Mouse (Mus musculus) liver, embryonic 14.5 days (tissue): Measurements from ENCODE around the gene Lekr1. TPM values are rescaled to one million over a fixed set of nuclear protein-coding genes. Genes with fewer than 3 reads are reported as not detected.

ENCODE experiments used
- ATAC-seq: fragments of 200-750 bp; cut with Nextera tagmentation; 2 replicates; pipeline ENCODE4 v1.8.0; 2017; ENCODE audit warnings: moderate number of reproducible peaks, mild to moderate bottlenecking, moderate library complexity; ENCODE audit not compliant: insufficient read depth
- DNase-seq, 3 experiments: peaks; one replicate each; pipeline ENCODE4 v3.0.0-alpha.2; 2012 to 2013; ENCODE audit warnings: low read depth in 3 of 3, low spot score in 3 of 3
- H3K27ac ChIP-seq: fragments of 300-500 bp; sonication (generic); 2 replicates; pipeline ENCODE4 v1.5.1; 2014; ENCODE audit warnings: moderate library complexity, mild to moderate bottlenecking, control low read depth, inconsistent platforms
- H3K27me3 ChIP-seq: fragments of 300-500 bp; sonication (generic); 2 replicates; pipeline ENCODE4 v1.6.1; 2014; ENCODE audit warnings: mild to moderate bottlenecking, low read length, moderate library complexity; ENCODE audit not compliant: control insufficient read depth, insufficient read depth
- H3K36me3 ChIP-seq: fragments of 300-500 bp; sonication (generic); replicated peaks from 2 replicates; pipeline ENCODE4 v1.6.1; 2014; ENCODE audit warnings: low read depth; ENCODE audit not compliant: control insufficient read depth, insufficient read depth
- H3K4me1 ChIP-seq, 2 experiments: fragments of 200-500 bp in 1 of 2; fragments of 300-500 bp in 1 of 2; sonication (generic) in 1 of 2; replicated peaks; 2 replicates each; pipeline ENCODE4 v1.6.1; 2012 to 2014; ENCODE audit warnings: antibody characterized with exemption in 1 of 2, inconsistent platforms in 1 of 2, low read length in 1 of 2; ENCODE audit not compliant: control insufficient read depth in 2 of 2, insufficient read depth in 2 of 2
- H3K4me2 ChIP-seq: fragments of 300-500 bp; sonication (generic); 2 replicates; pipeline ENCODE4 v1.6.1; 2014; ENCODE audit warnings: low read depth, mild to moderate bottlenecking, control low read depth, moderate library complexity
- H3K4me3 ChIP-seq, 2 experiments: fragments of 200-500 bp in 1 of 2; fragments of 300-500 bp in 1 of 2; sonication (generic) in 1 of 2; 2 replicates each; pipeline ENCODE4 v1.5.1; 2012 to 2014; ENCODE audit warnings: low read depth in 2 of 2, low read length in 2 of 2, mild to moderate bottlenecking in 2 of 2, control low read depth in 1 of 2, inconsistent platforms in 1 of 2, moderate library complexity in 1 of 2; ENCODE audit not compliant: insufficient read depth in 1 of 2
- H3K9ac ChIP-seq: fragments of 300-500 bp; sonication (generic); replicated peaks from 2 replicates; pipeline ENCODE4 v1.6.1; 2014; ENCODE audit warnings: mild to moderate bottlenecking, control low read depth, moderate library complexity
- H3K9me3 ChIP-seq: fragments of 300-500 bp; sonication (generic); 2 replicates; pipeline ENCODE4 v1.6.1; 2016; ENCODE audit warnings: low read length, mixed read lengths; ENCODE audit not compliant: control insufficient read depth
- CTCF ChIP-seq: IDR thresholded peaks from 2 replicates; pipeline ENCODE4 v1.5.1; 2016; ENCODE audit warnings: antibody characterized with exemption, low read depth, control low read depth
- EP300 ChIP-seq: IDR thresholded peaks from 2 replicates; pipeline ENCODE4 v1.6.1; 2016; ENCODE audit warnings: antibody characterized with exemption, low read depth
- WGBS: fragments of 180-500 bp; shearing (Covaris S2); extraction: QIAGEN DNeasy Blood & Tissue Kit; methylation state at CpG from one replicate; pipeline ENCODE4 v1.1.7; 2014; ENCODE audit not compliant: insufficient replicate concordance; 5-methylcytosine and 5-hydroxymethylcytosine counted together
- polyA plus RNA-seq, 2 experiments: library from polyadenylated mRNA; depleted of rRNA in 1 of 2; stranded (reverse) in 1 of 2; unstranded in 1 of 2; fragments of >200 nt; fragmentation: Nextera tagmentation in 1 of 2; extraction: Ambion mirVana in 1 of 2; gene quantifications; 2 replicates each; pipeline versions ENCODE4 v1.2.1 to v1.2.3; 2012 to 2014

Gene Lekr1
- polyA plus RNA-seq, 2 experiments: 0.48 to 0.96 TPM

DNA sequence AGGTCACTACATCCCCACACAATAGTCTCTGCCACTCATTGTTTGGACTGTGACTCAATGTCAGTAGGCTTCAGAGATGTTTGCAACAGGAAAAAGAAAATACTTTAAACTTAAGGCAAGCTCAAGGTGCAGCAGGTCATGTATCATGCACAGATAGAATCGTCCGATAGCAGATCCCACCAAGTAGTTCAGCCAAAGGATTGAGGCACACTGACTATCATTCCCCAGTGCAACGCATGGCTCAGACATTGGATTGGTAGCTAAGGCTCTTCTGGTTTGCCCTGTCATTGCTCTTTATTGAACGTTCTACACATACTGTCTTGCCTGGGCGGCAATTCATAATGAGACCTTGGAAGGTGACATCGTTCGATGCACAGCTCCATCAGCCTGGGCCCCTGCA lies 9.6 kb upstream of the Lekr1 start:
- WGBS: 64% methylated on average over 7 of the region's 7 CpGs
- Histone ChIP-seq H3K4me3 (no peak overlapping the region), H3K4me2 (no peak overlapping the region), H3K36me3 (no peaks in the 10 kb centered on the region), H3K27ac (no peak overlapping the region), H3K27me3 (peaks cover 32% of the 10 kb centered on the region), H3K4me1 (peaks cover 0 to 3% of the 10 kb centered on the region in 2 experiments; a peak in 1 of 4 replicates), H3K9ac (no peak overlapping the region), H3K9me3 (no peaks in the 10 kb centered on the region)
- TF ChIP-seq EP300 (no peak), CTCF (no peak)
- no peak for DNase-seq
- no peak for ATAC-seq

- peaks cover 32% of the 10 kb centered on the region for H3K27me3 ChIP-seq
Measured at GRCm38 (mm10) chr3:65656902-65657660, 8.9 kb upstream of the Lekr1 start.

GRCm38 (mm10) chr3:65658081-65658612 lies 7.9 kb upstream of the Lekr1 start:
- peak overlapping the region; percentile 62 for H3K4me2 ChIP-seq
- peaks cover 32% of the 10 kb centered on the region for H3K27me3 ChIP-seq
- no peak overlapping the region for H3K4me3 ChIP-seq
- no peak overlapping the region for H3K27ac ChIP-seq
- WGBS: 18% methylated on average over 18 of the region's 18 CpGs
- no peak for ATAC-seq
- no peaks in the 10 kb centered on the region for H3K9me3 ChIP-seq
- H3K36me3 ChIP-seq: no peaks in the 10 kb centered on the region
- peaks cover 0 to 4% of the 10 kb centered on the region in 2 experiments; a peak in 2 of 4 replicates for H3K4me1 ChIP-seq
- DNase-seq: no peak
- TF ChIP-seq CTCF (no peak), EP300 (no peak)
- H3K9ac ChIP-seq: no peak overlapping the region

More at GRCm38 (mm10) chr3:65656902-65657660, 8.9 kb upstream of the Lekr1 start:
- no peak for DNase-seq
- no peak for TF ChIP-seq EP300
- TF ChIP-seq CTCF: no peak
- ATAC-seq: no peak
- 28% methylated on average over 12 of the region's 12 CpGs for whole genome bisulfite sequencing
- no peaks in the 10 kb centered on the region for H3K36me3 ChIP-seq
- H3K27ac ChIP-seq: no peak overlapping the region
- peaks cover 0 to 3% of the 10 kb centered on the region in 2 experiments; a peak in 1 of 4 replicates for H3K4me1 ChIP-seq
- H3K4me3 ChIP-seq: no peak overlapping the region
- H3K9me3 ChIP-seq: no peaks in the 10 kb centered on the region
- H3K9ac ChIP-seq: no peak overlapping the region
- no peak overlapping the region for H3K4me2 ChIP-seq

DNA sequence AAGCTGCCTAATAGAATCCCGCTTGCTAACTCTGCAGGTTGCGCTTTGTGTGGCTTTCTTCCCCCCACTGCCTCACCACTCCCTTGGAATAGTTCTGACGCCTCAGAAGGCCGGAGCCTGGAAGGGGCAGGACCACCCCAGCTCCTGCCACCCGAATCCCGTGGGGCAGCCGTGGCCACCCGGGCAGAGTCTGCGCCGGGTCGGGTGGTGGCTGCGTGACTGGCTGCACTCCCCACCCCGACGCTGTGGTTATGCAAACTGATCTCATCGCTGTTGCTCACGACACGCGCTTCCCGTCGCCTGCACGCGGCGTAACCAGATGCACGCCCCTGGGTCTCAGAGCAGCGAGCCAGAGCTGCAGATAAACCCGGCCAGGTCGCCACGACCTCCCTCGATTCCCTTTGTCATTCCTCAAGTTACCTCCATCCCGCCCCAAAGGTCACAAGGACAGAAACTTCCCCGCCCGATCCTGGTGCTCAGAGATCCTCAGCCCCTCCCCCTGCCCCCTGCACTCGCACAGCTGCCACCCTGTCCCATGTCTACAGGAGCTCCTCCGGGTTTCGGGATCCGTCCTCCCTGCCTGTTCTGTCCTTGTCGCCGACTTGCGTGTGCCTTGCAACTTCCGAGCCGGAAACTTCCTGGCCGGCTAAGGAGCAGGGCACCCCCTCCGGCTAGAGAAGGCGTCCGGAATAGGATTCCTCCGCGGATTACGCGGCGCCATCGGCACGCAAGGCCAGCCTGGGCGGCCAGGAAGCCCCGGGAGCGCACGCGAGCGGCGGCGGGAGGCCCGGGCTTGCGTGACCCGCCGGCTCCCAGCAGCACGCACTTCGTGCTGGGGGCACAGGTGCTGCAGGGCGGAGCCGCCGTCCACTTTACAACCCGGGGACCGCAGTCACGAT lies 7.1 kb upstream of the Lekr1 start:
- peaks cover 32% of the 10 kb centered on the region for H3K27me3 ChIP-seq

More for the DNA sequence above, 7.1 kb upstream of the Lekr1 start:
- ATAC-seq (peak; percentile 68), DNase-seq (peak in 2 of 3 experiments; percentile 12 to 17)
- Histone ChIP-seq H3K27ac (no peak overlapping the region), H3K9ac (peak overlapping the region; percentile 2), H3K9me3 (no peaks in the 10 kb centered on the region), H3K4me3 (peak overlapping the region; percentile 46), H3K4me1 (peaks cover 0 to 6% of the 10 kb centered on the region in 2 experiments; a peak in 2 of 4 replicates), H3K4me2 (peak overlapping the region; percentile 62), H3K36me3 (no peaks in the 10 kb centered on the region)
- TF ChIP-seq CTCF (no peak), EP300 (no peak)
- WGBS: under 1% methylated on average over 71 of the region's 72 CpGs
